Mouse (Mus musculus) kidney, postnatal 0 days (tissue): ENCODE results near the gene Myo5a. TPM values are rescaled to one million over a fixed set of nuclear protein-coding genes. Genes with fewer than 3 reads are reported as not detected.
"Not testable (repeated sequence)": the region's sequence is repeated elsewhere in the genome, so short reads cannot be mapped to it uniquely, and the experiment has no call there.

Experiments used
- ATAC-seq: fragments of 200-750 bp; cut with Nextera tagmentation; replicated peaks from 2 replicates; pipeline ENCODE4 v1.8.0; 2017; ENCODE audit warnings: low read depth, moderate number of reproducible peaks, moderate TSS enrichment, moderate library complexity; ENCODE audit not compliant: low FRiP score
- DNase-seq: peaks from one replicate; pipeline ENCODE4 v3.0.0-alpha.2; 2016; ENCODE audit warnings: low spot score
- H3K27ac ChIP-seq: fragments of 300-500 bp; sonication (generic); 2 replicates; pipeline ENCODE4 v1.5.1; 2014; ENCODE audit warnings: mild to moderate bottlenecking
- H3K27me3 ChIP-seq: fragments of 300-500 bp; sonication (generic); 2 replicates; pipeline ENCODE4 v1.6.1; 2014; ENCODE audit warnings: low read length, mixed read lengths; ENCODE audit not compliant: insufficient read depth
- H3K36me3 ChIP-seq: fragments of 300-500 bp; sonication (generic); 2 replicates; pipeline ENCODE4 v1.6.1; 2014; ENCODE audit warnings: low read length, mixed read lengths; ENCODE audit not compliant: insufficient read depth
- H3K4me1 ChIP-seq: fragments of 300-500 bp; sonication (generic); replicated peaks from 2 replicates; pipeline ENCODE4 v1.6.1; 2014; ENCODE audit warnings: antibody characterized with exemption, low read length, mixed read lengths; ENCODE audit not compliant: insufficient read depth
- H3K4me2 ChIP-seq: fragments of 300-500 bp; sonication (generic); 2 replicates; pipeline ENCODE4 v1.6.1; 2014; ENCODE audit warnings: mild to moderate bottlenecking, low read length, moderate library complexity, mixed read lengths
- H3K4me3 ChIP-seq: fragments of 300-500 bp; sonication (generic); replicated peaks from 2 replicates; pipeline ENCODE4 v1.5.1; 2014; ENCODE audit warnings: low read depth, low read length
- H3K9ac ChIP-seq: fragments of 300-500 bp; sonication (generic); 2 replicates; pipeline ENCODE4 v1.6.1; 2014; ENCODE audit warnings: low read depth, low read length
- H3K9me3 ChIP-seq: fragments of 300-500 bp; sonication (generic); replicated peaks from 2 replicates; pipeline ENCODE4 v1.6.1; 2016; ENCODE audit warnings: low read length, inconsistent platforms, mixed read lengths
- CTCF ChIP-seq: IDR thresholded peaks from 2 replicates; pipeline ENCODE4 v1.5.1; 2016; ENCODE audit warnings: antibody characterized with exemption, low read depth, mild to moderate bottlenecking, moderate library complexity
- WGBS: fragments of 180-500 bp; shearing (Covaris S2); extraction: QIAGEN DNeasy Blood & Tissue Kit; methylation state at CpG from one replicate; pipeline ENCODE4 v1.1.7; 2014; 5-methylcytosine and 5-hydroxymethylcytosine counted together
- polyA plus RNA-seq: library from polyadenylated mRNA; unstranded; fragments of >200 nt; fragmentation: Nextera tagmentation; extraction: Ambion mirVana; gene quantifications from 2 replicates; pipeline ENCODE4 v1.2.1, GENCODE M21; 2015

Myo5a gene
- polyA plus RNA-seq, 1 experiment from 2014 or later: 11.8 TPM

DNA sequence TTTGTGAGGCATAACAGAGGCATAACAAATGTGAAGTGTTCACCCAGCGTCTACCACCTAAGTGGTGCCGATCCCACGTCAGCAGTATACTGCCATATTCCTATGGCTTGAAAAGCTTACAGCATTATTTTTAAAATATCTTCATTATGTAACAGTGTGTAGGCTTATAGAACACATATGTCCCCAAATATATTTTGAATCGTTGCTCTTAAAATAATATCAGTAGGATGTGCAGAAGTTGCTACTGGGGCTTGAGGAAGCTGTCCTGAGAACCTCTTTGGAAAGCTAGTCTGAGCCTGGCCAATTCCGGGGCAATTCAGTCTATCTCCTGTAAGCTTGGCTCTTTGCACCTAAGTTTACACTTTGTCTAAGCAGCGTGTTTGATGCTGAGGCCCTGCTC lies 177.1 kb downstream of the Myo5a start:
- DNase-seq (no peak), ATAC-seq (no peak)
- Histone ChIP-seq H3K4me1 (no peaks in the 10 kb centered on the region), H3K36me3 (no peaks in the 10 kb centered on the region), H3K27me3 (no peaks in the 10 kb centered on the region), H3K4me3 (no peak overlapping the region), H3K4me2 (no peak overlapping the region), H3K9me3 (no peaks in the 10 kb centered on the region), H3K9ac (no peak overlapping the region), H3K27ac (no peak overlapping the region)
- TF ChIP-seq CTCF: no peak
- WGBS: 90% methylated on average over 6 of the region's 6 CpGs

DNA sequence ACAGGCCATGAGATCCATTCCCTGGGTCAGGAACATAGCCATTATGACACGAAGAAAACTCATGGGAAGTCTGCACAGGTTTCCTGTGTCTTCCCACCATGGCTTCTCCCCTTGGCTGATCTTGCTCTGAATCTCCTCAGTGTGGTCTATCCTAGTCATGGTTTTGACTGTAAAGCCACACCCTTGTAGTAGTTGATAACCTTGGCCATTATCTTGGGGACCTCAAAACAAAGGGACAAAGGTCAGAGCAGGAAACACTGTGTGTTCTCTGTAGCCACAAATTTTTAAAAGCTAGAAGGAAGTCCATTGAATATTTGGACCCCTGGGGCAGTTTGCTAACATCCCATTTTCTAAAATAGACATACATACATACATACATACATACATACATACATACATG lies 177.5 kb downstream of the Myo5a start:
- DNase-seq: no peak
- TF ChIP-seq CTCF: no peak
- no peaks in the 10 kb centered on the region for H3K36me3 ChIP-seq
- no peaks in the 10 kb centered on the region for H3K4me1 ChIP-seq
- no peak for ATAC-seq
- WGBS: 62% methylated on average over 1 of the region's 1 CpGs
- no peaks in the 10 kb centered on the region for H3K9me3 ChIP-seq
- no peak overlapping the region for H3K9ac ChIP-seq
- H3K27me3 ChIP-seq: no peaks in the 10 kb centered on the region
- H3K27ac ChIP-seq: no peak overlapping the region
- no peak overlapping the region for H3K4me2 ChIP-seq
- no peak overlapping the region for H3K4me3 ChIP-seq

- Histone ChIP-seq H3K9me3 (no peaks in the 10 kb centered on the region), H3K27me3 (no peaks in the 10 kb centered on the region), H3K4me2 (no peak overlapping the region), H3K27ac (no peak overlapping the region), H3K36me3 (no peaks in the 10 kb centered on the region), H3K4me1 (0 out of 2 replicates have a peak, but pooled peaks cover 3% of the 10 kb centered on the region), H3K4me3 (no peak overlapping the region), H3K9ac (no peak overlapping the region)
- DNase-seq (no peak), ATAC-seq (no peak)
- TF ChIP-seq CTCF: no peak
Observed at GRCm38 (mm10) chr9:75248874-75249273, 178.1 kb downstream of the Myo5a start.

GRCm38 (mm10) chr9:75253158-75253557 lies 182.3 kb downstream of the Myo5a start:
- 66% methylated on average over 6 of the region's 6 CpGs for WGBS
- H3K9me3 ChIP-seq, H3K4me2 ChIP-seq, H3K9ac ChIP-seq, ATAC-seq, H3K27me3 ChIP-seq, H3K36me3 ChIP-seq, DNase-seq, H3K4me3 ChIP-seq, H3K27ac ChIP-seq: not testable (repeated sequence)
- H3K4me1 ChIP-seq: 0 out of 2 replicates have a peak, but pooled peaks cover 21% of the 10 kb centered on the region

DNA sequence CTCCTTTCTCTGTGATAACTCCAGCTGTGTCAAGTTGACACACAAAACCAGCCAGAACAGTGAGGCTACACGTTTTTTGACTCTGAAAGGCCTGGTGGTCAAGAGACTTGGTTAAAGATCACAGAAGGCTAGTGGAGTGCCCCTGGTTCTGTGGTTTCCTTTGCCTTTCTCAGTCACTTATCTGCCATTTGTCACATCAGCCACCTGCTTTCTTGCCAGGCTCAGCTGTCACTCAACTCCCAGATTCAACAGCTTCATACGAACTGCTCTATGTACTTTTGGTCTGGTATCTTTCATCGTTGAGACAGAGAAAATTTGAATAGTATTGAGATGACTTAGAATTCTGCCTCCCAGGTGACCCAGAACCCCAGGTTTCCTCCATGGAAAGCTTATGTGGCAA lies 183.0 kb downstream of the Myo5a start:
- no peak overlapping the region for H3K9ac ChIP-seq
- TF ChIP-seq CTCF: no peak
- no peak overlapping the region for H3K4me3 ChIP-seq
- peak overlapping the region; percentile 50 for H3K27ac ChIP-seq
- 37% methylated on average over 3 of the region's 3 CpGs for WGBS
- no peaks in the 10 kb centered on the region for H3K9me3 ChIP-seq
- no peaks in the 10 kb centered on the region for H3K36me3 ChIP-seq
- no peak for ATAC-seq
- H3K27me3 ChIP-seq: no peaks in the 10 kb centered on the region
- H3K4me1 ChIP-seq: 0 out of 2 replicates have a peak, but pooled peaks cover 21% of the 10 kb centered on the region
- H3K4me2 ChIP-seq: no peak overlapping the region
- no peak for DNase-seq

- Histone ChIP-seq H3K9ac (no peak overlapping the region), H3K9me3 (no peaks in the 10 kb centered on the region), H3K36me3 (no peaks in the 10 kb centered on the region), H3K4me3 (no peak overlapping the region), H3K4me2 (no peak overlapping the region), H3K27ac (peak overlapping the region; percentile 50), H3K27me3 (no peaks in the 10 kb centered on the region), H3K4me1 (0 out of 2 replicates have a peak, but pooled peaks cover 21% of the 10 kb centered on the region)
- DNase-seq: peak; percentile 81
- ATAC-seq: peak; percentile 82
- no peak for TF ChIP-seq CTCF
- whole genome bisulfite sequencing: 22% methylated on average over 13 of the region's 13 CpGs
Observed at GRCm38 (mm10) chr9:75254196-75254955, 183.6 kb downstream of the Myo5a start.
